Comparison of ENCODE assay signal across 10 mouse cellular contexts in genomic region chr17:12750591-12751170, GRCm38 (mm10). TPM values are rescaled to one million over a fixed set of nuclear protein-coding genes. Genes with fewer than 3 reads are reported as not detected.
DNase-seq lines count a peak whose midpoint lies in the region; ATAC-seq lines count a peak whose summit lies in the region.
"Had no signal": no experiment of that assay in that cellular context is flagged by ENCODE, and none has a peak within 500 bp of the region (broad histone marks: within the 10 kb centered on the region; RNA-seq: fewer than 3 reads in every experiment).

No protein-coding gene starts in this region.

- H3K27ac ChIP-seq in hindbrain, embryonic 10.5 days = peak overlapping the region; percentile 46; the same call in 1 of the 2 replicates
- H3K27ac ChIP-seq in hindbrain, embryonic 16.5 days (ENCODE audit: low read depth, low read length) = no peak overlapping the region
- peak overlapping the region; percentile 85 for H3K27ac ChIP-seq in embryonic facial prominence, embryonic 13.5 days
- H3K27ac ChIP-seq in limb, embryonic 13.5 days = peak overlapping the region; percentile 59

- 76% methylated on average over 9 of the region's 9 CpGs for WGBS in hindbrain, embryonic 10.5 days
- WGBS in hindbrain, embryonic 16.5 days = 80% methylated on average over 9 of the region's 9 CpGs
- WGBS in embryonic facial prominence, embryonic 13.5 days = 21% methylated on average over 9 of the region's 9 CpGs
- 15% methylated on average over 9 of the region's 9 CpGs for WGBS in limb, embryonic 13.5 days

- no peak for DNase-seq in hindbrain, embryonic 10.5 days (ENCODE audit: low spot score)
- DNase-seq in CD4-positive, CD25-positive, alpha-beta regulatory T cell, adult 2 months (ENCODE audit: low read depth, low spot score) = peak; percentile 52
- no peak for DNase-seq in right cerebral cortex, postnatal 4 days
- no peak for DNase-seq in gastrocnemius, postnatal 4 days (ENCODE audit: low spot score in 2 of 2)
- DNase-seq: midbrain, embryonic 14.5 days had no signal

- no peak overlapping the region for H3K4me2 ChIP-seq in hindbrain, embryonic 16.5 days (ENCODE audit: low read length)
- peak overlapping the region; percentile 29 for H3K4me2 ChIP-seq in embryonic facial prominence, embryonic 13.5 days
- peak overlapping the region; percentile 48 for H3K4me2 ChIP-seq in limb, embryonic 13.5 days (replicated peaks)
- H3K4me2 ChIP-seq: hindbrain, embryonic 15.5 days had no signal

- H3K27me3 ChIP-seq in hindbrain, embryonic 10.5 days (ENCODE audit: insufficient read depth, poor library complexity, severe bottlenecking) = no peaks in the 10 kb centered on the region
- H3K27me3 ChIP-seq in hindbrain, embryonic 16.5 days (replicated peaks; ENCODE audit: control insufficient read depth, insufficient read depth, low read length) = no peaks in the 10 kb centered on the region
- no peaks in the 10 kb centered on the region for H3K27me3 ChIP-seq in embryonic facial prominence, embryonic 13.5 days
- H3K27me3 ChIP-seq in limb, embryonic 13.5 days = no peaks in the 10 kb centered on the region
- H3K27me3 ChIP-seq: hindbrain, embryonic 15.5 days had no signal

- no peak for ATAC-seq in hindbrain, embryonic 16.5 days
- ATAC-seq in embryonic facial prominence, embryonic 13.5 days (ENCODE audit: insufficient number of reproducible peaks, insufficient read depth, low FRiP score, low TSS enrichment, low read depth) = no peak
- ATAC-seq in limb, embryonic 13.5 days (ENCODE audit: low FRiP score, low read depth) = no peak

- H3K36me3 ChIP-seq in hindbrain, embryonic 10.5 days = peaks cover 26% of the 10 kb centered on the region
- peaks cover 3% of the 10 kb centered on the region; the same call in 1 of the 2 replicates for H3K36me3 ChIP-seq in hindbrain, embryonic 16.5 days (ENCODE audit: control insufficient read depth, insufficient read depth, low read length)
- H3K36me3 ChIP-seq in embryonic facial prominence, embryonic 13.5 days = peaks cover 30% of the 10 kb centered on the region
- peaks cover 34% of the 10 kb centered on the region for H3K36me3 ChIP-seq in limb, embryonic 13.5 days
- H3K36me3 ChIP-seq: hindbrain, embryonic 15.5 days had no signal

- peaks cover 48% of the 10 kb centered on the region for H3K4me1 ChIP-seq in hindbrain, embryonic 10.5 days (replicated peaks)
- peaks cover 19% of the 10 kb centered on the region for H3K4me1 ChIP-seq in hindbrain, embryonic 16.5 days (ENCODE audit: control insufficient read depth, insufficient read depth, low read depth, low read length)
- peaks cover 68% of the 10 kb centered on the region for H3K4me1 ChIP-seq in embryonic facial prominence, embryonic 13.5 days
- H3K4me1 ChIP-seq in limb, embryonic 13.5 days = peaks cover 85% of the 10 kb centered on the region

- H3K9me3 ChIP-seq in hindbrain, embryonic 10.5 days = no peaks in the 10 kb centered on the region
- H3K9me3 ChIP-seq in hindbrain, embryonic 16.5 days (ENCODE audit: control insufficient read depth, low read length) = no peaks in the 10 kb centered on the region
- H3K9me3 ChIP-seq in embryonic facial prominence, embryonic 13.5 days = no peaks in the 10 kb centered on the region
- H3K9me3 ChIP-seq in limb, embryonic 13.5 days = no peaks in the 10 kb centered on the region
- H3K9me3 ChIP-seq: hindbrain, embryonic 15.5 days had no signal

- no peak overlapping the region for H3K4me3 ChIP-seq in hindbrain, embryonic 10.5 days
- H3K4me3 ChIP-seq in hindbrain, embryonic 16.5 days (ENCODE audit: low read length) = no peak overlapping the region
- H3K4me3 ChIP-seq in embryonic facial prominence, embryonic 13.5 days = no peak overlapping the region
- no peak overlapping the region for H3K4me3 ChIP-seq in limb, embryonic 13.5 days
- H3K4me3 ChIP-seq: erythroblast, embryonic 14.5 days; hindbrain, embryonic 15.5 days had no signal

- no peak overlapping the region for H3K9ac ChIP-seq in hindbrain, embryonic 16.5 days (ENCODE audit: low read depth, low read length)
- no peak overlapping the region for H3K9ac ChIP-seq in embryonic facial prominence, embryonic 13.5 days
- peak overlapping the region; percentile 48; the same call in 1 of the 2 replicates for H3K9ac ChIP-seq in limb, embryonic 13.5 days
- H3K9ac ChIP-seq: hindbrain, embryonic 15.5 days had no signal

RNA-seq across cellular contexts. Expression of gene Igf2r, which starts 18.8 kb away (rescaled TPM):
- polyA plus RNA-seq in hindbrain, embryonic 10.5 days (2016; fragmentation: Nextera tagmentation; extraction: Ambion mirVana) = 17.3 and 20.8 TPM in 2 replicates
- polyA plus RNA-seq in hindbrain, embryonic 16.5 days (2015; fragmentation: Nextera tagmentation; extraction: Ambion mirVana) = 6.4 and 10.1 TPM in 2 replicates
- polyA plus RNA-seq in embryonic facial prominence, embryonic 13.5 days (2015; fragmentation: Nextera tagmentation; extraction: Ambion mirVana) = 27.9 and 35.4 TPM in 2 replicates
- polyA plus RNA-seq in limb, embryonic 13.5 days (2015; fragmentation: Nextera tagmentation; extraction: Ambion mirVana) = 48.7 and 51.5 TPM in 2 replicates
- total RNA-seq in gastrocnemius, postnatal 4 days (2021) = 100 to 1,000 TPM; 178 to 206 TPM
